Mouse (Mus musculus) MEL (cell line): ENCODE results near the gene 4930453N24Rik. TPM values are rescaled to one million over a fixed set of nuclear protein-coding genes. Genes with fewer than 3 reads are reported as not detected.

Source experiments
- DNase-seq: peaks from one replicate; pipeline ENCODE4 v3.0.0; 2011; ENCODE audit warnings: low read depth, low spot score
- H3K27ac ChIP-seq: 2 replicates; pipeline ENCODE4 v1.5.1; 2012; ENCODE audit warnings: low read depth, mild to moderate bottlenecking, control low read depth, low read length, moderate library complexity; ENCODE audit not compliant: control insufficient read depth
- H3K27me3 ChIP-seq, 2 experiments: fragments of 150-350 bp in 1 of 2; sonication (generic) in 1 of 2; 2 replicates each; pipeline ENCODE4 v1.6.1; 2012; ENCODE audit warnings: low read length in 2 of 2, mild to moderate bottlenecking in 2 of 2, improper control_type of control experiment in 1 of 2, moderate library complexity in 1 of 2; ENCODE audit not compliant: insufficient read depth in 2 of 2, control insufficient read depth in 1 of 2
- H3K36me3 ChIP-seq, 2 experiments: 2 replicates each; pipeline ENCODE4 v1.6.1; 2012 to 2014; ENCODE audit warnings: low read length in 2 of 2, improper control_type of control experiment in 1 of 2, inconsistent platforms in 1 of 2, mild to moderate bottlenecking in 1 of 2; ENCODE audit not compliant: insufficient read depth in 2 of 2, control insufficient read depth in 1 of 2
- H3K4me1 ChIP-seq, 2 experiments: fragments of 150-350 bp in 1 of 2; sonication (generic) in 1 of 2; 2 replicates each; pipeline ENCODE4 v1.6.1; 2012; ENCODE audit warnings: low read length in 2 of 2, improper control_type of control experiment in 1 of 2, mild to moderate bottlenecking in 1 of 2; ENCODE audit not compliant: insufficient read depth in 2 of 2, control insufficient read depth in 1 of 2
- H3K4me3 ChIP-seq, 2 experiments: fragments of 150-350 bp in 1 of 2; sonication (generic) in 1 of 2; 2 replicates each; pipeline ENCODE4 v1.5.1; 2012; ENCODE audit warnings: low read depth in 2 of 2, low read length in 2 of 2, mild to moderate bottlenecking in 2 of 2, moderate library complexity in 2 of 2, control low read depth in 1 of 2, improper control_type of control experiment in 1 of 2; ENCODE audit not compliant: control insufficient read depth in 1 of 2, insufficient read depth in 1 of 2
- H3K79me2 ChIP-seq: 2 replicates; pipeline ENCODE4 v1.6.1; 2012; ENCODE audit warnings: mild to moderate bottlenecking, low read length, moderate library complexity; ENCODE audit not compliant: control insufficient read depth, poor library complexity, insufficient read depth
- H3K9ac ChIP-seq: 2 replicates; pipeline ENCODE4 v1.6.1; 2012; ENCODE audit warnings: low read depth, mild to moderate bottlenecking, control low read depth, low read length, moderate library complexity; ENCODE audit not compliant: control insufficient read depth, poor library complexity, severe bottlenecking
- H3K9me3 ChIP-seq: fragments of 150-350 bp; sonication (generic); replicated peaks from 2 replicates; pipeline ENCODE4 v1.6.1; 2012; ENCODE audit warnings: mild to moderate bottlenecking, low read length, improper control_type of control experiment, moderate library complexity; ENCODE audit not compliant: insufficient read depth
- BHLHE40 ChIP-seq: IDR thresholded peaks from 2 replicates; pipeline ENCODE4 v1.6.1; 2012; ENCODE audit warnings: low read depth, mild to moderate bottlenecking, inconsistent platforms, low read length, improper control_type of control experiment, borderline replicate concordance
- CHD1 ChIP-seq: IDR thresholded peaks from 2 replicates; pipeline ENCODE4 v1.6.1; 2012; ENCODE audit warnings: low read depth, mild to moderate bottlenecking, inconsistent platforms, low read length, improper control_type of control experiment
- CTCF ChIP-seq, 3 experiments: IDR thresholded peaks in 2 of 3; conservative IDR thresholded peaks in 1 of 3; 2 replicates each; pipeline ENCODE4 v1.5.1; 2011 to 2012; ENCODE audit warnings: low read length in 3 of 3, low read depth in 2 of 3, mild to moderate bottlenecking in 2 of 3, improper control_type of control experiment in 1 of 3, inconsistent platforms in 1 of 3, mixed read lengths in 1 of 3, moderate library complexity in 1 of 3; ENCODE audit not compliant: control insufficient read depth in 1 of 3, insufficient read depth in 1 of 3, poor library complexity in 1 of 3, severe bottlenecking in 1 of 3
- E2F4 ChIP-seq: IDR thresholded peaks from 2 replicates; pipeline ENCODE4 v1.6.1; 2011; ENCODE audit warnings: low read depth, low read length, improper control_type of control experiment, borderline replicate concordance
- ELF1 ChIP-seq: IDR thresholded peaks from 2 replicates; pipeline ENCODE4 v1.6.1; 2014; ENCODE audit warnings: low read depth, mild to moderate bottlenecking, inconsistent platforms, low read length, improper control_type of control experiment, moderate library complexity
- EP300 ChIP-seq, 2 experiments: IDR thresholded peaks; 2 replicates each; pipeline ENCODE4 v1.6.1; 2011; ENCODE audit warnings: improper control_type of control experiment in 2 of 2, low read length in 2 of 2, low read depth in 1 of 2, mild to moderate bottlenecking in 1 of 2
- GABPA ChIP-seq: IDR thresholded peaks from 2 replicates; pipeline ENCODE4 v1.6.1; 2012; ENCODE audit warnings: low read depth, mild to moderate bottlenecking, inconsistent platforms, low read length, improper control_type of control experiment, moderate library complexity
- GATA1 ChIP-seq: IDR thresholded peaks from 2 replicates; pipeline ENCODE4 v1.6.1; 2011; ENCODE audit warnings: low read depth, low read length, improper control_type of control experiment
- HCFC1 ChIP-seq: IDR thresholded peaks from 2 replicates; pipeline ENCODE4 v1.6.1; 2012; ENCODE audit warnings: low read depth, mild to moderate bottlenecking, inconsistent platforms, low read length, improper control_type of control experiment, moderate library complexity
- JUND ChIP-seq: IDR thresholded peaks from 2 replicates; pipeline ENCODE4 v1.6.1; 2011; ENCODE audit warnings: low read depth, mild to moderate bottlenecking, improper control_type of control experiment, low read length
- MAFK ChIP-seq: IDR thresholded peaks from 2 replicates; pipeline ENCODE4 v1.6.1; 2011; ENCODE audit warnings: low read depth, mild to moderate bottlenecking, low read length, improper control_type of control experiment, borderline replicate concordance
- MEF2A ChIP-seq: IDR thresholded peaks from 2 replicates; pipeline ENCODE4 v1.6.1; 2014; ENCODE audit warnings: low read depth, mild to moderate bottlenecking, inconsistent platforms, low read length, improper control_type of control experiment; ENCODE audit not compliant: poor library complexity, insufficient replicate concordance, severe bottlenecking; ENCODE audit errors: extremely low read depth
- MXI1 ChIP-seq: IDR thresholded peaks from 2 replicates; pipeline ENCODE4 v1.6.1; 2011; ENCODE audit warnings: mild to moderate bottlenecking, low read depth, low read length, improper control_type of control experiment
- MYB ChIP-seq: IDR thresholded peaks from 2 replicates; pipeline ENCODE4 v1.6.1; 2011; ENCODE audit warnings: mild to moderate bottlenecking, low read depth, low read length, improper control_type of control experiment
- MYC ChIP-seq: IDR thresholded peaks from 2 replicates; pipeline ENCODE4 v1.6.1; 2011; ENCODE audit warnings: low read depth, mild to moderate bottlenecking, low read length, improper control_type of control experiment, moderate library complexity
- NELFE ChIP-seq: IDR thresholded peaks from 2 replicates; pipeline ENCODE4 v1.6.1; 2011; ENCODE audit warnings: low read depth, low read length, improper control_type of control experiment
- POLR2A ChIP-seq, 2 experiments: IDR thresholded peaks; 2 replicates each; pipeline ENCODE4 v1.6.1; 2011 to 2012; ENCODE audit warnings: low read length in 2 of 2, mild to moderate bottlenecking in 2 of 2, control low read depth in 1 of 2, improper control_type of control experiment in 1 of 2, low read depth in 1 of 2, moderate library complexity in 1 of 2; ENCODE audit not compliant: control insufficient read depth in 1 of 2, insufficient read depth in 1 of 2, poor library complexity in 1 of 2
- POLR2AphosphoS5 ChIP-seq: IDR thresholded peaks from 2 replicates; pipeline ENCODE4 v1.6.1; 2012; ENCODE audit warnings: low read depth, borderline replicate concordance, mild to moderate bottlenecking, inconsistent platforms, low read length, moderate library complexity, mixed read lengths
- SIN3A ChIP-seq: IDR thresholded peaks from 2 replicates; pipeline ENCODE4 v1.6.1; 2012; ENCODE audit warnings: low read length, improper control_type of control experiment, inconsistent platforms
- SMC3 ChIP-seq: IDR thresholded peaks from 2 replicates; pipeline ENCODE4 v1.6.1; 2011; ENCODE audit warnings: low read depth, low read length, improper control_type of control experiment
- TAL1 ChIP-seq: IDR thresholded peaks from 2 replicates; pipeline ENCODE4 v1.6.1; 2012; ENCODE audit warnings: mild to moderate bottlenecking, inconsistent platforms, low read length, moderate library complexity, mixed read lengths
- TBP ChIP-seq: IDR thresholded peaks from 2 replicates; pipeline ENCODE4 v1.8.0; 2011; ENCODE audit warnings: low read depth, low read length, improper control_type of control experiment
- UBTF ChIP-seq: IDR thresholded peaks from 2 replicates; pipeline ENCODE4 v1.6.1; 2012; ENCODE audit warnings: low read depth, mild to moderate bottlenecking, inconsistent platforms, low read length, improper control_type of control experiment, moderate library complexity, borderline replicate concordance; ENCODE audit not compliant: insufficient read depth
- USF2 ChIP-seq, 2 experiments: IDR thresholded peaks; 2 replicates each; pipeline ENCODE4 v1.6.1; 2011 to 2012; ENCODE audit warnings: improper control_type of control experiment in 2 of 2, low read length in 2 of 2, borderline replicate concordance in 1 of 2, inconsistent platforms in 1 of 2, low read depth in 1 of 2, mild to moderate bottlenecking in 1 of 2; ENCODE audit not compliant: insufficient read depth in 1 of 2
- ZKSCAN1 ChIP-seq: IDR thresholded peaks from 2 replicates; pipeline ENCODE4 v1.6.1; 2012; ENCODE audit warnings: low read depth, mild to moderate bottlenecking, inconsistent platforms, low read length, improper control_type of control experiment, moderate library complexity
- polyA plus RNA-seq, 2 experiments: library from polyadenylated mRNA; stranded (reverse) in 1 of 2; unstranded in 1 of 2; fragments of >175 nt in 1 of 2; fragments of >200 nt in 1 of 2; gene quantifications; 2 replicates each; pipeline versions ENCODE4 v1.2.1 to v1.2.4; 2012; ENCODE audit warnings: low replicate concordance in 2 of 2, low read depth in 1 of 2; ENCODE audit not compliant: insufficient read length in 2 of 2, insufficient read depth in 1 of 2, missing spikeins in 1 of 2
- total RNA-seq: library from RNA; depleted of rRNA; stranded (reverse); fragments of 300-350 nt; gene quantifications from 2 replicates; pipeline ENCODE4 v1.2.3, GENCODE M21; 2012

The 4930453N24Rik gene
- total and polyA plus RNA-seq, 3 experiments: 19.4 to 20.5 TPM; not detected in 1

DNA sequence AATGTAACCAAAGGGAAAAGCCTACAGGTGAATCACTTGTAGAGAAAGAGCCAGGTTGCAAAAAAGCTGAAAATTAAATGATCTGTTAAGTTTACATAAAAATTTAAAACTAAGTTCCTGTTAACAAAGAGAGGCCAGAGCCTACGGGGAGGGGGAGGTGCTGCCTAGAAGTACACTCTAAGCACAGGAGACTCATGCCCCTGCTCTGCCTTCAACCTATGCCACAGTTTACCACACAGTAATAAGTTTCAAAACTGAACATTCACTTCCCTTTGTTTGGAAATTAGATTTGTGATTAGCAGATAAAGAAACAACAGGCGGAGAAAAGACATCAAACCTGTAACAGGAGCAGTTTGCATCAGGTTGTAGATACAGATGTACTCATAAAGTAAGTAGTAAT lies 23.8 kb upstream of the 4930453N24Rik start:
- H3K9me3 ChIP-seq: no peaks in the 10 kb centered on the region
- TF ChIP-seq MAFK (no peak), GATA1 (no peak), MXI1 (no peak), TBP (no peak), USF2 (IDR thresholded peaks at IDR 0.05; ENCODE audit: borderline replicate concordance in 1 of 2, insufficient read depth in 1 of 2, low read depth in 1 of 2, low read length in 2 of 2) (no peak), JUND (no peak), BHLHE40 (no peak), CTCF (IDR thresholded peaks at IDR 0.05 in 2 of 3, conservative IDR thresholded peaks at IDR 0.05 in 1 of 3; ENCODE audit: control insufficient read depth in 1 of 3, insufficient read depth in 1 of 3, low read depth in 2 of 3, low read length in 3 of 3, poor library complexity in 1 of 3, severe bottlenecking in 1 of 3) (no peak), UBTF (no peak), TAL1 (no peak), ELF1 (no peak), POLR2A (IDR thresholded peaks at IDR 0.05; ENCODE audit: control insufficient read depth in 1 of 2, insufficient read depth in 1 of 2, low read depth in 1 of 2, low read length in 2 of 2, poor library complexity in 1 of 2) (no peak), NELFE (no peak), CHD1 (no peak), SIN3A (no peak), SMC3 (no peak), GABPA (no peak)
- DNase-seq: no peak

DNA sequence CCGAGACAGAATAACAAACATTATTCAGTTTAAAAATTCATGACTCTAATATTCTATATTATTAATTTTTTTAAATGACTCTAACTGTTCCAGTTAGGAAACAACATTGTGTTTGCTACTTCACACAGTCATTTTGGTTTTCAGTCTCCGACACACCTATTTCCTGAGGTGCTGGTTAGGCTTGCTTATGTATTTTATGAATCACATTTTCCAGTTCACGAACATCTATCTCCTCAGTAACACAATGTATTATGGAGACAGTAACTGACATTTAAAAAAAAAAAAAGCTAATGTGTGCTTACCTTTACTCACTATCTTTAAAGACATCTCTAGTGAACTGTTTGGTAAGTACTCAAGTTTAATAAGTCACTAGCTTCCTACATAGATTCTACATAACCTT lies 18.7 kb upstream of the 4930453N24Rik start:
- Histone ChIP-seq H3K27me3 (no peaks in the 10 kb centered on the region), H3K36me3 (peaks cover under 1 to 27% of the 10 kb centered on the region in 2 experiments; a peak in 3 of 4 replicates)
- no peak for DNase-seq

More for the DNA sequence above, 23.8 kb upstream of the 4930453N24Rik start:
- Histone ChIP-seq H3K4me3 (no peak overlapping the region), H3K36me3 (peaks cover 3 to 9% of the 10 kb centered on the region in 2 experiments; a peak in 3 of 4 replicates), H3K27me3 (no peaks in the 10 kb centered on the region), H3K9ac (no peak overlapping the region), H3K27ac (no peak overlapping the region), H3K4me1 (peaks cover 0 to 2% of the 10 kb centered on the region in 2 experiments; a peak in 1 of 4 replicates), H3K79me2 (no peaks in the 10 kb centered on the region)

More for the DNA sequence above, 18.7 kb upstream of the 4930453N24Rik start:
- TF ChIP-seq BHLHE40 (no peak), MYC (no peak), EP300 (IDR thresholded peaks at IDR 0.05; ENCODE audit: low read depth in 1 of 2, low read length in 2 of 2) (no peak), HCFC1 (no peak), ZKSCAN1 (no peak), MYB (no peak), E2F4 (no peak), MEF2A (no peak), POLR2AphosphoS5 (no peak), JUND (no peak)
- TF ChIP-seq, all 39 proteins: peak for 0
- H3K4me3 ChIP-seq: no peak overlapping the region
- no peaks in the 10 kb centered on the region for H3K9me3 ChIP-seq
- H3K27ac ChIP-seq: no peak overlapping the region
- peaks cover 0 to under 1% of the 10 kb centered on the region in 2 experiments; a peak in 1 of 4 replicates for H3K4me1 ChIP-seq
- no peak overlapping the region for H3K9ac ChIP-seq
- H3K79me2 ChIP-seq: no peaks in the 10 kb centered on the region
